Mouse (Mus musculus) bone marrow, adult 2 months (tissue): Measurements from ENCODE around the gene Plod2. TPM values are rescaled to one million over a fixed set of nuclear protein-coding genes. Genes with fewer than 3 reads are reported as not detected.

Experiments used
- H3K27ac ChIP-seq: fragments of 200-500 bp; 2 replicates; pipeline ENCODE4 v1.5.1; 2012; ENCODE audit warnings: low read depth, mild to moderate bottlenecking, control low read depth, inconsistent platforms, low read length; ENCODE audit not compliant: control insufficient read depth, poor library complexity, insufficient read depth
- H3K4me1 ChIP-seq: fragments of 200-500 bp; 2 replicates; pipeline ENCODE4 v1.6.1; 2011; ENCODE audit warnings: low read length; ENCODE audit not compliant: control insufficient read depth, insufficient read depth
- H3K4me3 ChIP-seq: fragments of 200-500 bp; replicated peaks from 2 replicates; pipeline ENCODE3; 2011; ENCODE audit warnings: mild to moderate bottlenecking, low read depth, low read length, control low read depth; ENCODE audit not compliant: control insufficient read depth
- CTCF ChIP-seq: fragments of 200-500 bp; IDR thresholded peaks from 2 replicates; pipeline ENCODE4 v1.5.1; 2011; ENCODE audit warnings: low read length, control low read depth; ENCODE audit not compliant: control insufficient read depth, insufficient read depth
- POLR2A ChIP-seq: fragments of 200-500 bp; IDR thresholded peaks from 2 replicates; pipeline ENCODE4 v1.6.1; 2011; ENCODE audit warnings: low read depth, mild to moderate bottlenecking, control low read depth, low read length, borderline replicate concordance; ENCODE audit not compliant: control insufficient read depth
- WGBS: fragments of 180-500 bp; shearing (Covaris S2); methylation state at CpG from one replicate; pipeline ENCODE4 v1.1.7; 2018; 5-methylcytosine and 5-hydroxymethylcytosine counted together
- polyA plus RNA-seq: library from polyadenylated mRNA; stranded (reverse); fragments of >200 nt; gene quantifications from 2 replicates; pipeline ENCODE4 v1.2.4, GENCODE M21; 2011; ENCODE audit warnings: low replicate concordance; ENCODE audit not compliant: missing spikeins, insufficient read depth, insufficient read length

Plod2 gene
- polyA plus RNA-seq, 1 experiment, result 3.3 TPM

GRCm38 (mm10) chr9:92587391-92587790, 45.4 kb downstream of the Plod2 start:
- 87% methylated on average over 8 of the region's 8 CpGs for WGBS
- Histone ChIP-seq H3K4me1 (no peaks in the 10 kb centered on the region), H3K27ac (no peak overlapping the region), H3K4me3 (no peak overlapping the region)
- TF ChIP-seq CTCF (no peak), POLR2A (no peak)

GRCm38 (mm10) chr9:92588226-92588625, 46.2 kb downstream of the Plod2 start:
- H3K27ac ChIP-seq, result no peak overlapping the region
- no peaks in the 10 kb centered on the region for H3K4me1 ChIP-seq
- no peak for TF ChIP-seq POLR2A
- TF ChIP-seq CTCF, result no peak
- no peak overlapping the region for H3K4me3 ChIP-seq
- WGBS, result 84% methylated on average over 1 of the region's 1 CpGs

- H3K4me1 ChIP-seq, result no peaks in the 10 kb centered on the region
- no peak overlapping the region for H3K4me3 ChIP-seq
- H3K27ac ChIP-seq, result no peak overlapping the region
- TF ChIP-seq CTCF, result no peak
- no peak for TF ChIP-seq POLR2A
- 76% methylated on average over 5 of the region's 5 CpGs for WGBS
Measured at GRCm38 (mm10) chr9:92589021-92589420, 47.0 kb downstream of the Plod2 start.

- H3K27ac ChIP-seq, result no peak overlapping the region
- no peak for TF ChIP-seq POLR2A
- TF ChIP-seq CTCF, result no peak
- no peak overlapping the region for H3K4me3 ChIP-seq
- H3K4me1 ChIP-seq, result no peaks in the 10 kb centered on the region
- 80% methylated on average over 5 of the region's 5 CpGs for WGBS
Measured at GRCm38 (mm10) chr9:92591482-92591881, 49.5 kb downstream of the Plod2 start.

- WGBS, result 87% methylated on average over 8 of the region's 8 CpGs
- Histone ChIP-seq H3K4me1 (no peaks in the 10 kb centered on the region), H3K4me3 (no peak overlapping the region), H3K27ac (no peak overlapping the region)
- no peak for TF ChIP-seq POLR2A
- no peak for TF ChIP-seq CTCF
Measured at GRCm38 (mm10) chr9:92592757-92593156, 50.7 kb downstream of the Plod2 start.

GRCm38 (mm10) chr9:92594491-92594890, 52.5 kb downstream of the Plod2 start:
- Histone ChIP-seq H3K4me3 (no peak overlapping the region), H3K27ac (no peak overlapping the region), H3K4me1 (no peaks in the 10 kb centered on the region)
- WGBS, result 87% methylated on average over 6 of the region's 6 CpGs
- TF ChIP-seq CTCF (no peak), POLR2A (no peak)

- Histone ChIP-seq H3K4me1 (no peaks in the 10 kb centered on the region), H3K27ac (no peak overlapping the region), H3K4me3 (no peak overlapping the region)
- no peak for TF ChIP-seq POLR2A
- TF ChIP-seq CTCF, result no peak
- WGBS, result 76% methylated on average over 4 of the region's 4 CpGs
Measured at GRCm38 (mm10) chr9:92595296-92595695, 53.3 kb downstream of the Plod2 start.

GRCm38 (mm10) chr9:92596916-92597547, 55.0 kb downstream of the Plod2 start:
- no peaks in the 10 kb centered on the region for H3K4me1 ChIP-seq
- TF ChIP-seq POLR2A (no peak), CTCF (no peak)
- no peak overlapping the region for H3K4me3 ChIP-seq
- H3K27ac ChIP-seq, result no peak overlapping the region
- WGBS, result 87% methylated on average over 9 of the region's 9 CpGs

GRCm38 (mm10) chr9:92597776-92598175, 55.8 kb downstream of the Plod2 start:
- no peak overlapping the region for H3K27ac ChIP-seq
- no peak for TF ChIP-seq POLR2A
- no peak for TF ChIP-seq CTCF
- no peak overlapping the region for H3K4me3 ChIP-seq
- 85% methylated on average over 11 of the region's 11 CpGs for WGBS
- H3K4me1 ChIP-seq, result no peaks in the 10 kb centered on the region
